10 mouse cellular contexts compared by ENCODE assay signal in the genomic region with DNA sequence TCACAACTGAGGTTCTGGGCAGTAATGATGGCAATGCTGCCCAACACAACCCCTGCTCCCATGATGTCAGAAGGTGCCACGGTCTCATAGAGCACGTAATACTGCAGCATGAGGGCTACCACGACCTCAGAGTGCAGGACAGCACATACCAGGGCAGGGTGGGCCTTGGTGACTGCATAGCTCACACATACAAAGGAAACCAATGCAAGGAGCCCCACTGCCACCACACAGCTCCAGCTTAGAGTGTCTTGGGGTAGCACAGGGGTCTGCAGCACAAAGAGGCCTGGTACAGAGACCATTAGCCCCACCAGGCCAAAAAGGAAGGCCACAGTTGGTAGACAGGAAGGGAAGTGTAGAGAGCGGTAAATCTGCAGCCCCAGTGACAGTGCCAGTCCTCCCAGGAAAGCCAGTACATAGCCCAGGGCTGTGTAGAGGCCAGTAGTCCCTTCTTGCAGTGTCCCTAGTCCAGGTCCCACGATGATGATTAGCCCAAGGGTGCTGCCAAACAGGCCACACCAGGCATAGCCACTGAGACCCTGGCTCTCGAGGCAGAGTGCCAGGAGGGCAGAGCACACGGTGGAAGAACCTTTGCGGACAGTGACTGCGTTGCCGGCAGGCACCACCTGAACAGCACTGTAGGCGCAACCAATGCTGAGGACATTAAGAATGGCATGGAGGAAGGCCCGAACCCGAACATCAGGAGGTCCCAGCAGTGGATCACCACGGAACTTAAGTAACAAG. TPM values are rescaled to one million over a fixed set of nuclear protein-coding genes. Genes with fewer than 3 reads are reported as not detected.
DNase-seq lines count a peak whose midpoint lies in the region; ATAC-seq lines count a peak whose summit lies in the region.
"Had no signal": no experiment of that assay in that cellular context is flagged by ENCODE, and none has a peak within 500 bp of the region (broad histone marks: within the 10 kb centered on the region; RNA-seq: fewer than 3 reads in every experiment).

No protein-coding gene starts in this region.

- 79% methylated on average over 14 of the region's 14 CpGs for WGBS in heart, embryonic 12.5 days
- 80% methylated on average over 14 of the region's 14 CpGs for WGBS in heart, embryonic 16.5 days
- WGBS in liver, embryonic 16.5 days (ENCODE audit: insufficient replicate concordance) = 65% methylated on average over 14 of the region's 14 CpGs

- peak overlapping the region; percentile 77 for H3K4me2 ChIP-seq in heart, embryonic 12.5 days
- H3K4me2 ChIP-seq in heart, embryonic 16.5 days (ENCODE audit: low read depth, low read length) = peak overlapping the region; percentile 88
- peak overlapping the region; percentile 93 for H3K4me2 ChIP-seq in liver, embryonic 16.5 days (ENCODE audit: low read depth, low read length)

- H3K4me3 ChIP-seq in heart, embryonic 12.5 days = 0 out of 2 replicates have a peak overlapping the region, but pooled peaks have one; percentile 75
- no peak overlapping the region for H3K4me3 ChIP-seq in heart, embryonic 16.5 days (ENCODE audit: low read length)
- peak overlapping the region; percentile 71 for H3K4me3 ChIP-seq in liver, embryonic 16.5 days (ENCODE audit: low read depth, low read length)

- no peaks in the 10 kb centered on the region for H3K27me3 ChIP-seq in heart, embryonic 12.5 days (replicated peaks)
- no peaks in the 10 kb centered on the region for H3K27me3 ChIP-seq in heart, embryonic 16.5 days (ENCODE audit: control insufficient read depth, insufficient read depth, low read length)
- H3K27me3 ChIP-seq in liver, embryonic 16.5 days (ENCODE audit: control insufficient read depth, insufficient read depth, low read depth, low read length) = no peaks in the 10 kb centered on the region

- peak overlapping the region; percentile 99 for H3K27ac ChIP-seq in heart, embryonic 12.5 days (ENCODE audit: poor library complexity, severe bottlenecking)
- peak overlapping the region; percentile 99 for H3K27ac ChIP-seq in heart, embryonic 16.5 days (ENCODE audit: low read length)
- H3K27ac ChIP-seq in liver, embryonic 16.5 days (ENCODE audit: low read length) = peak overlapping the region; percentile 97

- H3K9me3 ChIP-seq in heart, embryonic 12.5 days (replicated peaks) = no peaks in the 10 kb centered on the region
- no peaks in the 10 kb centered on the region for H3K9me3 ChIP-seq in heart, embryonic 16.5 days (replicated peaks; ENCODE audit: control insufficient read depth, low read length)
- no peaks in the 10 kb centered on the region for H3K9me3 ChIP-seq in liver, embryonic 16.5 days (replicated peaks; ENCODE audit: control insufficient read depth, low read length)

- H3K4me1 ChIP-seq in heart, embryonic 12.5 days (replicated peaks) = peaks cover 31% of the 10 kb centered on the region
- peaks cover 33% of the 10 kb centered on the region for H3K4me1 ChIP-seq in heart, embryonic 16.5 days (ENCODE audit: control insufficient read depth, insufficient read depth, low read length)
- peaks cover 31% of the 10 kb centered on the region for H3K4me1 ChIP-seq in liver, embryonic 16.5 days (ENCODE audit: control insufficient read depth, low read depth, low read length)

- DNase-seq in heart, adult 9 months (ENCODE audit: low spot score in 2 of 2) = no peak
- peak; percentile 22 for DNase-seq in MN1 (ENCODE audit: low spot score)
- no peak for DNase-seq in embryo, embryonic 10.5 days (ENCODE audit: low spot score)
- DNase-seq in natural killer cell, adult 2 months (ENCODE audit: low spot score in 2 of 2) = no peak

- H3K9ac ChIP-seq in heart, embryonic 12.5 days = peak overlapping the region; percentile 42; the same call in 1 of the 2 replicates
- H3K9ac ChIP-seq in heart, embryonic 16.5 days (ENCODE audit: low read length) = peak overlapping the region; percentile 34; the same call in 1 of the 2 replicates
- peak overlapping the region; percentile 63; the same call in 1 of the 2 replicates for H3K9ac ChIP-seq in liver, embryonic 16.5 days (ENCODE audit: low read depth, low read length)

- no peak for ATAC-seq in heart, embryonic 12.5 days (ENCODE audit: insufficient number of reproducible peaks, low FRiP score)
- no peak for ATAC-seq in heart, embryonic 16.5 days (replicated peaks; ENCODE audit: extremely low read depth, insufficient read depth, low FRiP score)
- no peak for ATAC-seq in liver, embryonic 16.5 days (ENCODE audit: low read depth)
- no peak for ATAC-seq in monocyte, adult 5-6 weeks (replicated peaks; ENCODE audit: insufficient number of reproducible peaks, low FRiP score, low TSS enrichment, poor library complexity, severe bottlenecking)

- H3K36me3 ChIP-seq in heart, embryonic 12.5 days = no peaks in the 10 kb centered on the region
- H3K36me3 ChIP-seq in heart, embryonic 16.5 days (ENCODE audit: control insufficient read depth, insufficient read depth) = no peaks in the 10 kb centered on the region
- H3K36me3 ChIP-seq in liver, embryonic 16.5 days (ENCODE audit: control insufficient read depth, insufficient read depth) = no peaks in the 10 kb centered on the region; the same call in 1 of the 2 replicates

RNA-seq across cellular contexts. Expression of gene Slc35g3, which starts 1.4 kb away (rescaled TPM):
- 0.33 TPM in 2 replicates for polyA plus RNA-seq in heart, embryonic 12.5 days (2016; fragmentation: Nextera tagmentation; extraction: Ambion mirVana)
- polyA plus RNA-seq in heart, embryonic 16.5 days (2015; fragmentation: Nextera tagmentation; extraction: Ambion mirVana) = 0.16 and 0.18 TPM in 2 replicates
- 0.07 TPM in 1 of 2 replicates, not detected in the other for polyA plus RNA-seq in liver, embryonic 16.5 days (2015; fragmentation: Nextera tagmentation; extraction: Ambion mirVana)
- total RNA-seq in monocyte, adult 5-6 weeks (2017) = not detected in 3 replicates
- total RNA-seq: common myeloid progenitor, adult 5-6 weeks; megakaryocyte progenitor cell, adult 5-6 weeks had no signal

RNA-seq across cellular contexts. Expression of gene Polr2a, which starts 1.9 kb away (rescaled TPM):
- polyA plus RNA-seq in heart, embryonic 12.5 days (2016; fragmentation: Nextera tagmentation; extraction: Ambion mirVana) = 23.7 and 25.2 TPM in 2 replicates
- polyA plus RNA-seq in heart, embryonic 16.5 days (2015; fragmentation: Nextera tagmentation; extraction: Ambion mirVana) = 13.8 and 16.9 TPM in 2 replicates
- polyA plus RNA-seq in liver, embryonic 16.5 days (2015; fragmentation: Nextera tagmentation; extraction: Ambion mirVana) = 11.1 and 11.9 TPM in 2 replicates
- total RNA-seq in monocyte, adult 5-6 weeks (2017) = 21.5 to 120 TPM (median 48.7 TPM) in 3 replicates

RNA-seq across cellular contexts. Expression of gene Zbtb4, which starts 5.4 kb away (rescaled TPM):
- 2.9 and 3.3 TPM in 2 replicates for polyA plus RNA-seq in heart, embryonic 12.5 days (2016; fragmentation: Nextera tagmentation; extraction: Ambion mirVana)
- 3.6 TPM in 2 replicates for polyA plus RNA-seq in heart, embryonic 16.5 days (2015; fragmentation: Nextera tagmentation; extraction: Ambion mirVana)
- 0.61 and 0.81 TPM in 2 replicates for polyA plus RNA-seq in liver, embryonic 16.5 days (2015; fragmentation: Nextera tagmentation; extraction: Ambion mirVana)
- total RNA-seq in monocyte, adult 5-6 weeks (2017) = 6.6 to 23.7 TPM (median 7.7 TPM) in 3 replicates

RNA-seq across cellular contexts. Expression of gene Chrnb1, which starts 35.4 kb away (rescaled TPM):
- 5.6 and 7.7 TPM in 2 replicates for polyA plus RNA-seq in heart, embryonic 12.5 days (2016; fragmentation: Nextera tagmentation; extraction: Ambion mirVana)
- 5.8 and 6.0 TPM in 2 replicates for polyA plus RNA-seq in heart, embryonic 16.5 days (2015; fragmentation: Nextera tagmentation; extraction: Ambion mirVana)
- polyA plus RNA-seq in liver, embryonic 16.5 days (2015; fragmentation: Nextera tagmentation; extraction: Ambion mirVana) = 0.61 and 0.96 TPM in 2 replicates
- 2.3 to 5.8 TPM (median 2.7 TPM) in 3 replicates for total RNA-seq in monocyte, adult 5-6 weeks (2017)

RNA-seq across cellular contexts. Expression of gene Fgf11, which starts 41.3 kb away (rescaled TPM):
- polyA plus RNA-seq in heart, embryonic 12.5 days (2016; fragmentation: Nextera tagmentation; extraction: Ambion mirVana) = 2.3 and 2.4 TPM in 2 replicates
- polyA plus RNA-seq in heart, embryonic 16.5 days (2015; fragmentation: Nextera tagmentation; extraction: Ambion mirVana) = 2.2 and 3.0 TPM in 2 replicates
- polyA plus RNA-seq in liver, embryonic 16.5 days (2015; fragmentation: Nextera tagmentation; extraction: Ambion mirVana) = 0.19 and 0.21 TPM in 2 replicates
- 0.64 TPM in 1 of 3 replicates, not detected in the others for total RNA-seq in monocyte, adult 5-6 weeks (2017)
